Mouse (Mus musculus) embryonic facial prominence, embryonic 14.5 days (tissue): ENCODE data around the gene Defb29. TPM values are rescaled to one million over a fixed set of nuclear protein-coding genes. Genes with fewer than 3 reads are reported as not detected.

Experiments
- ATAC-seq: fragments of 200-750 bp; cut with Nextera tagmentation; 2 replicates; pipeline ENCODE4 v1.8.0; 2017; ENCODE audit warnings: low read depth, moderate number of reproducible peaks, moderate TSS enrichment
- DNase-seq: peaks from one replicate; pipeline ENCODE4 v3.0.0-alpha.2; 2015; ENCODE audit warnings: low spot score
- H3K27ac ChIP-seq: fragments of 300-500 bp; sonication (generic); replicated peaks from 2 replicates; pipeline ENCODE4 v1.5.1; 2014; ENCODE audit warnings: low read depth, mild to moderate bottlenecking, low read length, moderate library complexity
- H3K27me3 ChIP-seq: fragments of 300-500 bp; sonication (generic); replicated peaks from 2 replicates; pipeline ENCODE4 v1.6.1; 2014; ENCODE audit warnings: low read length; ENCODE audit not compliant: control insufficient read depth, insufficient read depth
- H3K36me3 ChIP-seq: fragments of 300-500 bp; sonication (generic); 2 replicates; pipeline ENCODE4 v1.6.1; 2014; ENCODE audit warnings: low read length, mixed read lengths; ENCODE audit not compliant: control insufficient read depth, insufficient read depth
- H3K4me1 ChIP-seq: fragments of 300-500 bp; sonication (generic); 2 replicates; pipeline ENCODE4 v1.6.1; 2014; ENCODE audit warnings: antibody characterized with exemption, low read length; ENCODE audit not compliant: control insufficient read depth, insufficient read depth
- H3K4me2 ChIP-seq: fragments of 300-500 bp; sonication (generic); 2 replicates; pipeline ENCODE4 v1.6.1; 2014; ENCODE audit warnings: low read depth, mild to moderate bottlenecking, low read length, moderate library complexity, mixed read lengths
- H3K4me3 ChIP-seq: fragments of 300-500 bp; sonication (generic); 2 replicates; pipeline ENCODE4 v1.5.1; 2014; ENCODE audit warnings: low read depth, mild to moderate bottlenecking, low read length
- H3K9ac ChIP-seq: fragments of 300-500 bp; sonication (generic); 2 replicates; pipeline ENCODE4 v1.6.1; 2014; ENCODE audit warnings: low read depth, mild to moderate bottlenecking, low read length, moderate library complexity, mixed read lengths
- H3K9me3 ChIP-seq: fragments of 300-500 bp; sonication (generic); 2 replicates; pipeline ENCODE4 v1.6.1; 2016; ENCODE audit warnings: low read length; ENCODE audit not compliant: control insufficient read depth
- polyA plus RNA-seq: library from polyadenylated mRNA; unstranded; fragments of >200 nt; fragmentation: Nextera tagmentation; extraction: Ambion mirVana; gene quantifications from 2 replicates; pipeline ENCODE4 v1.2.1, GENCODE M21; 2014

The Defb29 gene
- polyA plus RNA-seq, 1 experiment from 2014 or later: not detected

DNA sequence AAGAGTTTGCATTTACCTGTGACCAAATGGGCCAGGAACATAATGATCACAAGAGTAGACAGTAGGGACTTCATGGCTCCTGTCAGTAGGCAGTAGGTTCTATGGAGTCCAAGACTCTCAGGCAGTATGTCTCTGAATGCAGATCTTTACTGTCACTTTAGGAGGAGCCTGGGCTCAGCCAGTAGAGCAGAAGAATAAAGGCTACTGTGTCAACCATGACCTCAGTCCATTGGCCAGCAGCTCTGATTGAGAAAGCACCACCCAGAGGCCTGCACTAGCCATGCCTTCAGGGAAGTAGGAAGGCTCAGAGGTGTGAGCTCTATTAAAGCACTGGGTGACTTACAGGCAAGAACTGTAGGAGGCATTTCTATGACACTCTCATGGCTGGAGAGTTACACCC lies 49.9 kb downstream of the Defb29 start, which contains the start of gene Defb22:
TSS of gene Defb22 (minus strand) at position 101 of the 400 bp plus-strand sequence.
- Histone ChIP-seq H3K9me3 (no peaks in the 10 kb centered on the region), H3K36me3 (no peaks in the 10 kb centered on the region), H3K9ac (no peak within 1 kb of the TSS), H3K27me3 (no peaks in the 10 kb centered on the region), H3K4me2 (no peak within 1 kb of the TSS), H3K4me1 (no peaks in the 10 kb centered on the region), H3K4me3 (no peak within 1 kb of the TSS), H3K27ac (no peak within 1 kb of the TSS)
- ATAC-seq: no peak
- DNase-seq: no peak

Other genes starting within 250 kb of the Defb29 start
- gene Tbc1d20, start 246.3 kb downstream of the Defb29 start, polyA plus RNA-seq: 31.0 and 32.2 TPM in 2 replicates
- gene Rbck1, start 207.4 kb downstream of the Defb29 start, polyA plus RNA-seq: 79.5 and 82.2 TPM in 2 replicates
- 3.0 and 3.3 TPM in 2 replicates for gene Trib3, start 196.1 kb downstream of the Defb29 start, polyA plus RNA-seq
- 2.5 and 2.7 TPM in 2 replicates for gene Nrsn2, start 163.5 kb downstream of the Defb29 start, polyA plus RNA-seq
- 10.4 and 11.4 TPM in 2 replicates for gene Sox12, start 142.0 kb downstream of the Defb29 start, polyA plus RNA-seq
- 29.5 and 36.4 TPM in 2 replicates for gene Zcchc3, start 125.1 kb downstream of the Defb29 start, polyA plus RNA-seq
- 0.87 and 5.1 TPM in 2 replicates for gene 6820408C15Rik, start 124.5 kb downstream of the Defb29 start, polyA plus RNA-seq
- gene Defb23, start 75.5 kb downstream of the Defb29 start, polyA plus RNA-seq: not detected in 2 replicates
- not detected in 2 replicates for gene Defb20, start 63.0 kb downstream of the Defb29 start, polyA plus RNA-seq
- gene Defb22, start 50.0 kb downstream of the Defb29 start, polyA plus RNA-seq: not detected in 2 replicates
- not detected in 2 replicates for gene Defb26, start 28.4 kb downstream of the Defb29 start, polyA plus RNA-seq
- gene Defb28, start 21.8 kb downstream of the Defb29 start, polyA plus RNA-seq: not detected in 2 replicates
- gene Gm17416, start 29.2 kb upstream of the Defb29 start, polyA plus RNA-seq: not detected in 2 replicates
- gene Defb21, start 32.6 kb upstream of the Defb29 start, polyA plus RNA-seq: not detected in 2 replicates
- not detected in 2 replicates for gene Defb19, start 40.2 kb upstream of the Defb29 start, polyA plus RNA-seq
- not detected in 2 replicates for gene Defb45, start 59.3 kb upstream of the Defb29 start, polyA plus RNA-seq
- not detected in 2 replicates for gene Defb36, start 64.2 kb upstream of the Defb29 start, polyA plus RNA-seq
- gene Defb25, start 83.0 kb upstream of the Defb29 start, polyA plus RNA-seq: 2.3 and 2.7 TPM in 2 replicates
- 4.7 and 7.0 TPM in 2 replicates for gene Rem1, start 86.9 kb upstream of the Defb29 start, polyA plus RNA-seq
- gene H13, start 129.4 kb upstream of the Defb29 start, polyA plus RNA-seq: 122 and 134 TPM in 2 replicates
- gene Mcts2, start 146.9 kb upstream of the Defb29 start, polyA plus RNA-seq: 26.7 and 30.2 TPM in 2 replicates
- gene Id1, start 196.2 kb upstream of the Defb29 start, polyA plus RNA-seq: 128 and 138 TPM in 2 replicates
- gene Cox4i2, start 214.1 kb upstream of the Defb29 start, polyA plus RNA-seq: 19.1 and 27.0 TPM in 2 replicates